ENCODE assay signal across 7 mouse cellular contexts in the genomic region with DNA sequence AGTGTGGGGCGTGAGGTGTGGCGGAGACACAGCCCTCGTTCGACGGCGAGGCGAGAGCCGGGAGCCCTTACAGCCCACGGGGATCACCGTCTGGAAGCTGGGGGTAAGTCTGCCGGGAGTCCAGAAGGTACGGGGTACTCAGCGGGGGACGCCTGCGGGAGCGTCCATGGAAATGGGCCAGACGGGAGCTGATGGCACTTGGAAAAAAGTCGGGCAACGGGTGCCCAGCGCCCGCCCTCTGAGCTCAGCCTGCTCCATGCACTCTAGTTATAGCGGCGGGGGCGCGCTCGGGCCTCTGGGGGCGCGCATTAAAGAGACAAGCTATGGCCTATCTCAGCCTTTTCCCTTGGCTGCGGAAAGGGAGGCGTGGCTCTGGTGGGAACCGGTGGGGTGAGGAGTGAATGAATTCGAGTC. TPM values are rescaled to one million over a fixed set of nuclear protein-coding genes. Genes with fewer than 3 reads are reported as not detected.
DNase-seq lines count a peak whose midpoint lies in the region; ATAC-seq lines count a peak whose summit lies in the region.

A gene (minus strand): TSS at position 240 of the 414 bp plus-strand sequence.

- H3K4me2 ChIP-seq in heart, embryonic 13.5 days: peak within 1 kb of the TSS; percentile 66
- H3K4me2 ChIP-seq in limb, embryonic 11.5 days (ENCODE audit: low read depth, severe bottlenecking): peak within 1 kb of the TSS; percentile 25; the same call in 1 of the 2 replicates
- peak within 1 kb of the TSS; percentile 48 for H3K4me2 ChIP-seq in midbrain, embryonic 15.5 days

- no peak for ATAC-seq in heart, embryonic 13.5 days (ENCODE audit: extremely low read depth, insufficient number of reproducible peaks, low FRiP score, low TSS enrichment)
- ATAC-seq in limb, embryonic 11.5 days (ENCODE audit: insufficient number of reproducible peaks, low FRiP score, low TSS enrichment, low read depth): 0 out of 2 replicates have a peak, but pooled peaks have one; percentile 49
- no peak for ATAC-seq in midbrain, embryonic 15.5 days (replicated peaks)

- H3K4me1 ChIP-seq in heart, embryonic 13.5 days: peaks cover 31% of the 10 kb centered on the region
- H3K4me1 ChIP-seq in limb, embryonic 11.5 days (ENCODE audit: control insufficient read depth, insufficient read depth, low read length): 0 out of 2 replicates have a peak, but pooled peaks cover 3% of the 10 kb centered on the region
- peaks cover 24% of the 10 kb centered on the region for H3K4me1 ChIP-seq in midbrain, embryonic 15.5 days

- no peaks in the 10 kb centered on the region for H3K9me3 ChIP-seq in heart, embryonic 13.5 days
- no peaks in the 10 kb centered on the region for H3K9me3 ChIP-seq in limb, embryonic 11.5 days (ENCODE audit: control insufficient read depth, low read length)
- H3K9me3 ChIP-seq in midbrain, embryonic 15.5 days: no peaks in the 10 kb centered on the region

- peak within 1 kb of the TSS; percentile 65 for H3K9ac ChIP-seq in heart, embryonic 13.5 days
- no peak within 1 kb of the TSS for H3K9ac ChIP-seq in limb, embryonic 11.5 days (ENCODE audit: low read length)
- no peak within 1 kb of the TSS for H3K9ac ChIP-seq in midbrain, embryonic 15.5 days

- H3K4me3 ChIP-seq in heart, embryonic 13.5 days: peak within 1 kb of the TSS; percentile 51
- H3K4me3 ChIP-seq in limb, embryonic 11.5 days (ENCODE audit: low read depth, low read length): peak within 1 kb of the TSS; percentile 12; the same call in 1 of the 2 replicates
- peak within 1 kb of the TSS; percentile 29 for H3K4me3 ChIP-seq in midbrain, embryonic 15.5 days

- H3K27me3 ChIP-seq in heart, embryonic 13.5 days (replicated peaks): peaks cover 94% of the 10 kb centered on the region
- H3K27me3 ChIP-seq in limb, embryonic 11.5 days (ENCODE audit: control insufficient read depth, insufficient read depth, low read length): peaks cover 77% of the 10 kb centered on the region
- peaks cover 86% of the 10 kb centered on the region for H3K27me3 ChIP-seq in midbrain, embryonic 15.5 days (replicated peaks)

- DNase-seq in ES-CJ7 (ENCODE audit: low read depth, low spot score) (peak; percentile 67), R1 (ENCODE audit: low read depth, low spot score) (peak; percentile 84)
- DNase-seq in limb, embryonic 11.5 days (ENCODE audit: low spot score): peak; percentile 63
- DNase-seq in urinary bladder, adult 2 months (ENCODE audit: low spot score): no peak
- DNase-seq in frontal cortex, postnatal 36 days (ENCODE audit: low spot score in 2 of 2): no peak

- 2% methylated on average over 32 of the region's 32 CpGs for WGBS in heart, embryonic 13.5 days
- 2% methylated on average over 32 of the region's 32 CpGs for WGBS in limb, embryonic 11.5 days
- WGBS in midbrain, embryonic 15.5 days: 1% methylated on average over 32 of the region's 32 CpGs

- H3K27ac ChIP-seq in heart, embryonic 13.5 days (replicated peaks): no peak within 1 kb of the TSS
- H3K27ac ChIP-seq in limb, embryonic 11.5 days (replicated peaks; ENCODE audit: low read depth, low read length): no peak within 1 kb of the TSS
- H3K27ac ChIP-seq in midbrain, embryonic 15.5 days: no peak within 1 kb of the TSS

- no peaks in the 10 kb centered on the region for H3K36me3 ChIP-seq in heart, embryonic 13.5 days
- no peaks in the 10 kb centered on the region for H3K36me3 ChIP-seq in limb, embryonic 11.5 days (ENCODE audit: control insufficient read depth, insufficient read depth, low read length)
- no peaks in the 10 kb centered on the region for H3K36me3 ChIP-seq in midbrain, embryonic 15.5 days (replicated peaks)

RNA-seq across cellular contexts. Expression of the gene that starts here (rescaled TPM):
- not detected in 2 replicates for polyA plus RNA-seq in heart, embryonic 13.5 days (2015; fragmentation: Nextera tagmentation; extraction: Ambion mirVana)
- polyA plus RNA-seq in limb, embryonic 11.5 days (2014; fragmentation: Nextera tagmentation; extraction: Ambion mirVana): not detected in 2 replicates
- 0.79 and 0.93 TPM in 2 replicates for polyA plus RNA-seq in midbrain, embryonic 15.5 days (2015; fragmentation: Nextera tagmentation; extraction: Ambion mirVana)
- polyA plus RNA-seq in urinary bladder, adult 2 months (2012; rRNA removed): 0.04 TPM in 1 of 2 replicates, not detected in the other

Comparison
In these comparisons a context has a peak if more than half of its experiments do, and no peak if none do; other contexts are left out.
1. Peak in DNase-seq, ATAC-seq, H3K4me3 ChIP-seq and H3K4me2 ChIP-seq in limb, embryonic 11.5 days; RNA of the gene not detected or under 1 TPM.
2. DNase-seq: peak in ES-CJ7 (single experiment) and R1 (single experiment); none in urinary bladder, adult 2 months (single experiment) and frontal cortex, postnatal 36 days (0 of 2).
3. Peak in every context shown above with its lines, with median percentiles within 50 percentile points of each other: H3K4me2 ChIP-seq and H3K4me3 ChIP-seq.